Mouse (Mus musculus) activated CD4-positive, CD25-positive, alpha-beta regulatory T cell, adult 4 months (primary cell): ENCODE results near the gene Hoxa10. TPM values are rescaled to one million over a fixed set of nuclear protein-coding genes. Genes with fewer than 3 reads are reported as not detected.
A peak's percentile ranks its signal among the peaks of the same experiment; 100 is the strongest.

Experiments used
- ATAC-seq: one replicate; pipeline ENCODE4 v1.8.0; 2017
- polyA plus RNA-seq, 2 experiments: library from polyadenylated mRNA; unstranded; fragments of 100-300 nt; shearing (Covaris generic); gene quantifications; one replicate each; pipeline ENCODE4 v1.2.1; 2017

Hoxa10 gene
- polyA plus RNA-seq, 2 experiments from 2014 or later = not detected

DNA sequence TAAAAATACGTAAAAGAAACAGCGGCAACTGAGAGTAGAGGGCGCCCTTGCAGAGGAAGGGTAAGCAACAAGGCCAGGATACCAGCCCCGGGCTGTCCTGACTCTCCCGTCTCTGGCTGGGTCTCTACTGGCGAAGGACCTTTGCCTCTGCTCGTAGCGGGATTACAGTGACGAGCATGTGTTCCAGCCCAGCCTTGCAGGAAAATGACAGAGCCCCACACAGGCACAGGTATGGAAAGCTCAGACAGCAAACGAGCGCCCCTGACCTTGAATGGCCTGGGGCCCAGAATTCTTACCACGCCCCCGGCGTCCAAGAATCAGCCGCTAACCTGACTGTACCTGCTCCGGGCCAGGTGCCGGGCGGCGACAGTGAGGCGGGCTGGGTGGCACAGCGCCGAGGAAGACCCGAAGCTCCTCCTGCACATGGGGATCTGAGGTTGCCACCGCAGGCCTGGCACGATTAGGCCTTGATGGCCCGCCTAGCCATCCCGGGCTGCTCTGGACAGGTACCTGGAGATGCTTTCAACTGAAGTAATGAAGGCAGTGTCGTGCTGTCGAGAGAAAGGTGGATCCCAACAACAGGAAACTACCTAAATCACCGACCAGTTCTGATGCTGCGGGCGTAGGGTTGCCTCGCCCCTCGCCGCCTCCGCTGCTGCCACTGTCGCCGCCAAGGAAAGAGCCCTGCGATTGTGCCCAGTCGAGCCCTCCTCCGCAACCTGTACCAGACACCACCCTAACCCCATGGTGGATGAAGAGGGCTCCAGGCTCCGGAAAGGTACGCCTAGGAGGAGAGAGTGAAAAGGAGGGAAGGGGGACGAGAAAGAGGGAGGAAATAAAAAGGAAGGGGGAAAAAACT, 10.9 kb downstream of the Hoxa10 start:
- peak; percentile 40 for ATAC-seq

DNA sequence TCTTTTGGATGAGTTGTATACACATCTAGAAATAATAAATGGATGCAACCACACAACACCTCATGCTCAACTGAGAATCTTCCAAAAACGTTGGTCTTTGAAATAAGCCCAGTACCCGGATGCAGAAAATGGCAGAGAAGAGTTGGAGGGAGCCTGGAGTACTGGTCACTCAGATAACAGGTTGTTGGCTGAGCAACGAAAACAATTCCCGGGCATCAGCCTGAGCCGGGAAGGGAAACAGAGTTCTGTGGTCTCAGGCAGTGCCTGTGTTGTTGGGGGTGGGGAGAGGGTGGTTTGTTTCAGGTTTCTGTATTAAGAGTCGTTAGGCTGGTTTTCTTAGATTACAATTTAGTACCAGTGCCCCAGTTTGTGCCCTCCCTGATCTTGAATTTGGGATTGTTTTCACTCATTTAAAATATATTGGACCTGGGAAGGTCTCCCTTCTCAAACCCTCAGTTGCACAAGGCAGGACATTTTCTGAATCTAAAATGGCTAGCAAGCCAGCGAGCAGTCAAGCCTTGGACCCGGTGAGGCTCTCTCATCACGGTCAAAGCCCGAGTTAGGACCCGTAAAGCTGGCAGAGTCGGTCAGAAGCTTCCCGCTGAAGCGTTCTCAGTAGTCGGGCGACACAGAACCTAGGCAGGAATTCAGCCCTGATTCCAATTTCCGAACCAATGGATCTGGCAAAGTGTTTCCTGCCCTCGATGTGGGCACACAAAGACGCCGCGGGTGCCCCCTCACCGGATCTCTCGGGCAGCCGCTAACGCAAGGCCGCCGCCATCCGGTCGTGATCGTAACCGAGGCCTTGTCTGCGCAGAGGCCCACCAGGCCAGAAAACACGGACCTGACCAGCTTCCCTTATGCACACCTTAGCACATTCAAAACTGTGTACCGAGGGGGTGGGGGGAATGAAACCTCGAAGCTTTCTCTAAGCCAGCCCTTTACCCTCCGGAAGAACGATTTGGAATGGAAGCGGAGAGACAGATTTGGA, 11.9 kb downstream of the Hoxa10 start:
- ATAC-seq = no peak

DNA sequence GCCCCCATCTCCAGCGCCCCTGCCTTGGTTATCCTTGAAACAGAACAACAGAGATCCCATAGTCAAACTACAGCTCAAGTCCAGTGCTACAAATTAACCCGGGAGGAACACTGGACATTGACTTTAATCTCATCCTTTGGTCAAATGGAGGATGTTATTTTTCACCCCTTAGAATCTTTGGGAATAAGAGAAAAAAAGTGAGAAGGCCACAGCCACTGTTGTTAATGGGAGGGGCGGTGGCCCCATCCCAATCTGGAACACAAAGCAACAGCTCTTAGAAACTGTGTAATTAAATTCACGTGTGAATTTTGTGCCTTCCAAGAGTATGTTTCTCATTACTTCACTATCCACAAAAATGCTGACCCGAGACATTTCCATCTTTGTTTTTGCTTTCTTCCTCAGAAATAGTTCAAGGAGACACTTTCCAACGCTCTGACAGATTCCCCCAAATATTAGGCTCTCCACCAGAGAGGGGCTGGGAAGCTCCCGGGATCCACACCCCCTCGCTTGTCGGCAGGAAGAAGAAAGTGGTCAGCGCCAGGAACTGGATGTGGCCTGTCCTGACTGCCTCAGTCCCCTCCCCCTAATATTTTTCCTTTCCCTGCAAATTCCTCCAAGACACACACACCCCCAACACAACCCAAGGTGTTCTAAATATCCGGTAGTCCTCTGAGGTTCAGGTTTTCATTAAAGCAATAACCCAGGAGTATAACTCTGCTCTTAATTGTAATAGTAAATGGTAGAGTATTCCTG, 13.0 kb downstream of the Hoxa10 start:
- ATAC-seq = no peak

DNA sequence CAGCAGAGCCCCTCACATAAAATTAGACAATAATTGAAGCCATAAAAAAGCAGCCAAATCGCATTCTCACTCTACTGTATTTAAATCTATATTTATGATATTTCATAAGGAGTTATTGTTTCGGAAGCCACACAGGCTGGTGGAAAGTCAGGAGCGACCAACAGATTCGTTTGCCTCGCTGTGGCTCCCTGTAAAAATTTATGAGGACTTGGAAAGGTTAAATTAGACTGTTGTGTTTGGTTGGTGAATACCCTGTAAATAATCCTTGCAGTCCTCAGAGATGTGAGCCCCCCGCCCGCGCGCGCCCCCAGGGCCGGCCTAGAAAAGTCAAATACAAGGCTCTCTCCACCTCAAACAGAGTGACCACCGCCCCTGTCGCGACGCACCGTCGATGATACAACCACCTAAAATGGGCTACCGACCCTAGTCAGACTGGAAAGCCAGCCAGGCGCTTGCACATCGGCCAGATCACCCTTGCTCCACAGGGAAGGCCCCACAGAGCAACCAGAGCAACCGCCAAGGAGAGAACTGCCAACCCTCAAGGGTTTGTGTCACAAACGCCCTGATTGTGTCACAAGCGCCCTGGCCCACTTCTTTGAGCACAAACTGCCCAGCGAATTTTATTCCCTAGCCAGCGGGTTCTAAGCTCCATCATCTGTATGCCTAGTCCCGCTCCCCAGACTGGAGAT, 13.9 kb downstream of the Hoxa10 start:
- no peak for ATAC-seq

DNA sequence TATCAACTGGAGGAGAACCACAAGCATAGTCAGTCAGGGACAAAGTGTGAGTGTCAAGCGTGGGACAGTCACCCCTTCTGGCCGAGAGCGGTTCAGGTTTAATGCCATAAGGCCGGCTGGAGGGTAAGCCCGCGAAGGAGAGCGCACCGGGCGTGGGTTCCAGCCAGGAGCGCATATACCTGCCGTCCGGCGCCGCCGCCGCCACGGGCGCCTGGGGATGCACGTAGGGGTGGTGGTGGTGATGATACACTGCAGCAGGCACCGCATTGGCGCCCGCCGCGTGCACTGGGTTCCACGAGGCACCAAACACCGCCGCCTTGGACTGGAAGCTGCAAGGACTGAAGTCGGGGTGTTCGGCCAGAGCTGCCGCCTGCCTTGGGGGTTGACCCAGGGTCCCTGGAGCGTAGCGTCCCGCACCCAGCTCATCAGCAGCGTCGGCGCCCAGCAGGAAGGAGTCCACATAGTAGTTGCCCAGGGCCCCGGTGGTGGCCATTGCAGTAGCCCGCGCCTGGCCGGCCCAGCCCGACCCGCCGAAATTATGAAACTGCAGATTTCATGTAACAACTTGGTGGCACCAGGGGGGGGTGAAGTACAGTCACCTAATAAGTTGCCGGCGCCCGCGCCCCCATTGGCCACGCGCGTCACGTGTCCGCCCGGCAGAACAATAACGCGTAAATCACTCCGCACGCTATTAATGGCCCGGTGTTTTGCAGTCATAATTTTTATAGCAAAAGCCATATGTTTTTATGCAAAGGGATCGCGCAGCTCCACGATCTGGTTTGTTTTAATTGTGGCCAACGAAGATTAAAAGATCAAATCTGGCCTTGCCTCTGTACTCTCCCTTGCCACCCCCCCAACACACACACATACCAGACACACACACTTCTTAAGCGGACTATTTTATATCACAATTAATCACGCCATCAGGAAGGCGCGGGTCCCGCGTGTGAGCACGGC, 14.8 kb downstream of the Hoxa10 start:
- no peak for ATAC-seq

DNA sequence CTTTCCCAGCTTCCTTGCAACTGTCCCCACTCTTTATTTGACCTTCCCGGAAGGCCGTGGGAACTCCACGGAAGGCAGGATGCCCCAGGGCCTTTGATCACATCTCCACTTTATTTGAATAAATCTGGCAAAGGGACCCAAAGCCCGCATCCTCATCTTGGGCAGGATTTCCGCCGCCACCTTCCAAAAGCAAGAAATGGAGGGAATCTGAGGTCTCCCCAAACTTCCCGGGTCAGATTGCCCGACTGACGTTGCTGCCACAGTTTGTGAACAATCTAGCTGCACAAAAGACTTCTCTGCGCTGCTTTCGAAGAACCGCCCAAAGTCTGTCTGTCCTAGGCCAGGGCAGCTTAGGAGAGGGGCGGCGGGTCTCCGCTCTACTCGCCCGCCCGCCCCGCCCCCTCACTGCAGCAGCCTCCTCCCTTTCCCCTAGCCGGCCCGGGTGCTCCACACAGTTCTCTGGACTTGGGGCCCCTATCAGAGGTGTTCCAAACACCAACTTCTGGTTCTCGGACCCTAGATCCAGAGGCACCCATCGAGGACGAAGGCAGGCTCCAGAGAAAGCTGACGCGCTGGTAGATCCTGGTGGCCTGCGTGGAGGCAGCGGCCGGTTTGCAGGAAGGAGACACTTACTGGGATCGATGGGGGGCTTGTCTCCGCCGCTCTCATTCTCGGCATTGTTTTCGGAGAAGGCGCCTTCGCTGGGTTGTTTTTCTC, 15.6 kb downstream of the Hoxa10 start:
- no peak for ATAC-seq

DNA sequence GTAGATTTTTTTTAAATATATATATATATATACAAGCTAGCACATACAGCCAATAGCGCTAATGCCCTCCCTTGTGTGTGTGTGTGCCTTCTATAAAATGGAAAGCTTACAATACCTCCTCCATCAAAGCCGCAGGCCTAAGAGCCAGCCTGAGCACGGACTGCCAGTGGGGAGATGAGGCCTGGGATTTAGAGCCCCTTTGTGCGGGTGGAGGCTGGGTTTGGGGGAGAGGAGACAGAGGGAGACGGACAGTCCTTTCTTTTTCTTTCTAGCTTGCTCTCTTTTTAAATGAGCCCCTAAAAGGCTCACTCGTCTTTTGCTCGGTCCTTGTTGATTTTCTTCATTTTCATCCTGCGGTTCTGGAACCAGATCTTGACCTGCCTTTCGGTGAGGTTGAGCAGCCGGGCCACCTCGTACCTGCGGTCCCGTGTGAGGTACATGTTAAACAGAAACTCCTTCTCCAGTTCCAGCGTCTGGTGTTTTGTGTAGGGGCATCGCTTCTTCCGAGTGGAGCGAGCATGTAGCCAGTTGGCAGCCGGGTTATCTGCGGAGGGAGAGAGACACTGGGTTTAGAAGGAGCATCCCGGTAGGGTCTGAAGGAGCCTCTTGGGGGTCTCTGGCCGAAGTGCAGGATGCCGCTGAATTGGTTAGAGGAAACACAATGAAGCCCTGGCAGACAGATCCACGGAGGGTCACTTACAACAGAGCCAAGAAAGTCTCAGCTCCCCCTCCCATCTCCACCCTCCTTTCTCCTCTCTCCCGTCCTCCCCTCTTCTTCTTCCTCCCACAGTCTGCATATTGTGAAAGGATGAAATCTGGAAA, 16.5 kb downstream of the Hoxa10 start:
- no peak for ATAC-seq

DNA sequence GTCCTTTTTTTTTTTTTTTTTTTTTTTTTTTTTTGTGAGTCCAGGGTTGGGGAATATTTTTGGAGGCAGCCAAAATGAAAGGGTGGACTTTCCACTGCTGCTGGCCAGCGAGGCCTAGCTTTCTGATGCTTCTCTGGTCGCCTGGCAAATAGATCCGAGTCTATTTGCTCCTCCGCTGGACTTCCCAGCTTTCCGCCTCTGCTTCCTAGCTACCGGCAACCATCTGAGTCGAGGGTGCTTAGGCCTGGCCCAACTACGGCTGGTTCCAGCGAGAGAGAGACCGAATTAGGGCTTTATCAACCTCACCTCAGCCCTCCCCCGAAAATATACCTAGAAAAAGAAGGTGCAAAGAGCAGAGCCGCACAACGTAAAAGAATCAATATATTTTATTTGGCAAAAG, 17.9 kb downstream of the Hoxa10 start:
- no peak for ATAC-seq

DNA sequence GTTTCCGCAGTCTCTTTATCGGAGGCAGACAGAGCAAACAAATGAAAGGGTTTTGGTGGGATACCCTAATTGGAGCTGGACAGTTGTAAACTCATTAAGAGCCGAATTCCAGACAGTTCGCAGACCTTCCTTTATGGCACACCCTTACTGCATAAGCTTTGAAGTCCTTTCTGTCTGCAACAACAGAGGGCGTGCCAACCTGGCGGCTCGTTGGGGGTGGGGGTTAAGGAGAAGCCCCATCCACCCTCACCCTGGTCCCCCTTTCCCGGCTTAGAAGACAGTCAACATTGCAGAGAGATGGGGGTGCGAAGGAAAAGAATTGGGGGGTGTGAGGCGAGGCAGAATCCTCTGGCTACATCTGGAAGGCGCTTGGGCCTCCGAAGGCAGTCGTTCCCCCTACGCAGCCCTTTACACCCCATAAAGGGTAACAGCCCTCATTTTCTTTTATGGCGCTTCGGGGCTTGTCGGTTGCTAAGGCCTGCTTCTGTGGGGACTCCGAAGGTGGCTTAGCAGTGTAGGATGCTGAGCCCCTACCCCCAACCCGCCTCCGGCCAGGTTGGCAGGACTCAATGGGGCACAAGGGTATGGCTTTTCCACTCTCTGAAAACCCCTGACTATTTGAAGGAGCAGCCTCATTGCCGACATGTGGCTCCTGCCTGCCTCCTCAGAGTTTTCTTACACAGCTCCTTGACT, 18.5 kb downstream of the Hoxa10 start:
- no peak for ATAC-seq

DNA sequence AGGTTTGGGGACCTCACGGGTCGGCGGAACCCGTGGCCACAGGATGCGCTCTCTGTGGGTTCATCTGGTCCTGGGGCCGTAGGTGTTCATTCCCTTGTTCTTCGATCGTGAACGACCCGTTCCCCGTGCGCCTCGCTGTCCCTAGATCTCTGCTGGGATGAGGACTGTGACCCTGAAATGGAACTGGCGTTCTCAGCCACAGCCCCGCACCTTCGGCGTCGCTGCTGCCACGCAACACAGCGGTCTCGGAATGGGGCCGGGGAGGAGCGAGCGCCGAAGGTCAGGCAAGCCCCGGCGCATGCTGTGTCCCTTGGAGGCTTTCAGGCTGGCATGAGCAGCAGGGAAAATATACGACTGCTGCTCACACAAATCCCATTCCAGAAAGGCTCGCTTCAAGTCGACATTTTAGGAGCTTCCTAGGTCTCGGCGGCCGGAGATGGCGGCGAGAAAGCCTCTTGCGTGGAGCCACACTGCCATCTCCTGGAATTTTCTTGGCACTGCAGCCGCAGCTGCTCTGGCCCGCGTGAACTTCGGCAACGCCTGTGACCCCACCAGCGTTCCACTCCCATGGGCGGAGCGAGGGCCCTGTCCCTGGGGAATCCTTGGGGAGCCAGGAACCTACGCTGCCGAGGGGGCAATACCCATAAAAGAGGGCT, 19.2 kb downstream of the Hoxa10 start, which contains the start of gene Hoxa7:
Hoxa7 (minus strand) TSS at position 518 of the 656 bp plus-strand sequence.
- ATAC-seq = peak; percentile 72

DNA sequence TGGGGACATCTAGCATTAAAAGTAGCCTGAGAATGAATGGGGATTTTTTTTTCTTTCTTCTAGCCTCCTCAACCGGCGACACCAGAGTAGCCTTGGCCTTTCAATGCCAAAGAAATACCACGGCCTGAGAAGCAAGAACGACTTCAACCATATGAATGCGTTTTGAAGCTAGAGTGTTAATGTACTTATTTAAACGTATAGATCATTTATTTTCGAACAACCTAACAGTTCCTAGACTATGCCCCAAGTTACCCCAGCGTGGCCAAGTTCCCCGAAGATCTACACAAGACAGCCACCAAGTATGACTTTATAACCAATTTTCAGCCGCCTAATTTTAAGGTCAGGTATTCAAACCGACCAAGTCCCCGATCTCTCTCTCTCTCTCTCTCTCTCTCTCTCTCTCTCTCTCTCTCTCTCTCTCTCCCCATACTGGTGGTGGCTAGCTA, 19.8 kb downstream of the Hoxa10 start:
- ATAC-seq = no peak

DNA sequence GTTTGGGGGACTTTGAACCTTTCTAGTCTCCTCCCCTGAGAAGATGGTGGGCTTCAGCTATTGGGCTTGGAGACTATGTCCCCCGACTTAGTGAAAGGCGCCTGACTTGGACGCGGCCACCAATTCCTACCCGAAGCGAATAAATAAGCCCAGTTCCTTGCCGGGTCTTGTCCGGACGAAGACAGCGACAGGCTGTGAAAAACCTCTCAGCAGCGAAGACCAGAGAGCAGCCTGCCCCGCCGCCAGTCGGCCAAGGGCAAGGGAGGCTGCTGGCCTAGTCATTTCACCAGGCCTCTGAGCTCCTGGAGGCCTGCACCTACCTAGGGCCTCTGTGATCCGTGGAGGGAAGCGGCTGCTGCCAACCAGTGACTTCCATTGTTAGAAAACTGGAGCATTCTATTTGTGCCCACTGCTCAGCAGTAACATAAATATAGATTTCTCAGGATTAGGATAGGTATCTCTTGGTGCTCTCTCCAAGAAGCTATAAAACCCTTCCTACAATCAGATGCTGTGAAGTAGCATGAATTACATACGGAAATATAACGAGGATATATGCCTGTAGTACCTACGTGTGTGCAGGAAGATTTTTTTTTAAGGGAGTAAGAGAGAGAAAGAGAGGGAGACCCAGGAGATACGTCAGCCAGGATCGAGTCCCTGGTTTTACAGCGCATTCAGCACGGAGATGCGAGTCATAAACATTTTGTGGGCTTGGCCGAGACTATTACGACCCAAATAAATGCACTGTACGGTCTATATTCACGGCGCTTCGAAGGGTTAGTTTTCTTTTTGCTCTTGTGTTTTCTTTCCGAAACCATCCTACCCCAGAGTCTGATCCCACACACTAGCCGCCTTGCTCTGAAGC, 20.4 kb downstream of the Hoxa10 start:
- ATAC-seq = no peak

DNA sequence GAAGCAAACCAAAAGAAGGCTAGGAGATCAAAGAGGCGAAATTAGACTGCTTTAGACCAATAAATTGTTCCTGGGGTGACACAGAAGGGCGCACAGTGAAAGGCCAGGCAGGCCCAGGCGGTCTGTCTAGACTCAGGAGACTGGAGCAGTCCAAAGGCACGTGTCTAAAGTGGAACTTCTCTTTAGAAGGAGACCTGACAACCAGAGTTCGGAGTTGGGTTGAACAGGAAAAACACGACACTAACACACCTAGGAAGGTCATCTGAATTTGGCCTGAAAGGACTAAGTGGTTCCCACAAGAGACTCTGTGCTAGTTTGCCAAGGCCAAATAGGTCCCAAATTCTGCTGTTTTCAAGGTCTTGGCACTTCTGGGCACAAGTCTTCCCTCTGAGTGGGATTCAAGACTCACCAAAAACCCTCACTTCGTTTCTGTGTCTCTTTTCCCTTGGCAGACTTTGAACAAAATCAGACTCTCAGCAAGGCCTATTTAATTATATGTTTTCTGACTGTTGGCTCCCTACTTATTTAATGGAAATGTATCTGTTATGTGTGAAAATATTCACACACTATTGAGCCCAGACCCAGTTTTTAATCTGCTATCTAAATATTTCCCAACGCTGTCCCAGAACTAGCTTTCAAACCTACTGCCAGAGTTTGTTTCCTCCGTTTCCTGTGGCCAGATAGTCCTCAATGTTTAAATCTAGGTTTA, 21.3 kb downstream of the Hoxa10 start:
- ATAC-seq = no peak

DNA sequence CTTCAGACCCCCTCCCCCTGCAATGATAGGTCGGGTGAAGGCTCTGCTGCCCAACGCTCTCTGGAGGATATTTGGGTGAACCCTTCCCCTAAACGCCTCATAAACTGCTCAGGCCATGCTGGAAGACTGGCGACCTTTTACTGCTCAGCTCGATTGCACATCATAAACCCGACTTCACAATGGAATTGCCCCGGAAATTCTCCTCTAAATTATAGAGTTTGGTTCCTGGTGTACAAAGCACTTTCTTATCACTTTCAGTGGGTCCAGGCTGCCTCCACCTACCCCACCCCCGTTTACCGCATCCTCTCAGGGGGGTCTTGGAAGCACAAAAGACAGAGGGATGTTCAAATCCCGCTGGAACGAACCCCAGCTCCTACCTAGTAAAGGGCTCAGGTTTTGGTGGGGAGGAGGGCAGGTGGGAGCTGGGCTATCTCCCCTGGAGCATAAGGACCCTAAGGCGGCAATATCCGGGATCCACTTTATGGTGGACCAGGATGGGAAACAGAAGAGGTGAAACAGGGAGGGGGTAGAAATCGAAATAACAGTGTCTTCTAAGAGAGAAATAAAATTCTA, 21.9 kb downstream of the Hoxa10 start:
- ATAC-seq = no peak

DNA sequence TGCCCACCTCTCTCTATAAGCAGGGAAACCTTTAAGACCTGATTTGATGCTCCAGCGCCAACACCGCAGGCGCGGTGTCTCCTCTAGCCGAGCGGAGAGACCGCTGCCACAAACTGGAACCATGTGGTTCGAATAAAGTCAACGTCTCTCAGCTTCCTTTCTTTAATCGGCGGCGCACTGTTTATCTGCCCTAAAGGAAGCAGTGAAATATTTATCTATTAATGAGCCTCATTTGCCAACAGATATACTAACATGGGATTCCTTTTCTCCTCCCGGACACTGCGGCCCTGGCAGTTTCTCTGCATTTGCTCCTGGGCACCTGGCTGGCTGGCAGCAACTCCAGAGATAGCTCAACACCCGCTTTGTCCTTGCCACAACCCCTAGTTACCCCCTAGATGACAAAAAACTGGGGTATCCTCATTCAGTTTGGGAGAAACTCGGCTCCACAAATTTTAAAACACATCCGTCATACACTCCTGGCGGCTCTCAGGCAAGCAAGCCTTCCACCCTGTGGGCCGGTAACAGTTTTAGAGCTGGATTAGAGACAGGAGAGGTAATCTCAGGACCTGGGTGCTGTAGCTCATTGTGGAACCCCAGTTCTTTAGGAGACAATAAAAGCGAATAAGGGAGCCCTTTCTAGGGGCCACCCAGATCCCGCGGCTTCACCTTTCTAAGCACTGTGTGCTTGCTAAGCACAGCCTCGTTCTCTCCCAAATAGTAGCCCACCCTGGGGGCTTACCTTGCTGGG, 22.6 kb downstream of the Hoxa10 start:
- no peak for ATAC-seq
